In genomic region chr11:99120524-99121217, GRCm38 (mm10) we compare ENCODE assay signal across 8 mouse cellular contexts. TPM values are rescaled to one million over a fixed set of nuclear protein-coding genes. Genes with fewer than 3 reads are reported as not detected.
DNase-seq lines count a peak whose midpoint lies in the region; ATAC-seq and TF ChIP-seq lines count a peak whose summit lies in the region.

No protein-coding gene starts in this region.

- DNase-seq in cerebellum, postnatal 14 days: peak; percentile 42 to 50
- no peak for DNase-seq in cerebellum, adult 11 months
- DNase-seq in ES-E14 (ENCODE audit: low read depth, low spot score): no peak
- no peak for DNase-seq in ovary, postnatal 36 days (ENCODE audit: low spot score)
- no peak for DNase-seq in thymus, postnatal 0 days (ENCODE audit: low spot score)
- DNase-seq in Muller cell, postnatal 12 days (ENCODE audit: inconsistent ontology term): no peak

- H3K27me3 ChIP-seq in heart, embryonic 15.5 days: no peaks in the 10 kb centered on the region
- H3K27me3 ChIP-seq in limb, embryonic 15.5 days: no peaks in the 10 kb centered on the region

- H3K4me1 ChIP-seq in ES-E14 (ENCODE audit: control insufficient read depth in 2 of 2, insufficient read depth in 2 of 2, low read length in 2 of 2, poor library complexity in 1 of 2): peaks cover 3 to 7% of the 10 kb centered on the region in 2 experiments; a peak in 1 of 4 replicates
- peaks cover 18% of the 10 kb centered on the region; the same call in 1 of the 2 replicates for H3K4me1 ChIP-seq in heart, embryonic 15.5 days (replicated peaks)
- H3K4me1 ChIP-seq in limb, embryonic 15.5 days: peaks cover 40% of the 10 kb centered on the region

- H3K9me3 ChIP-seq in ES-E14 (ENCODE audit: control insufficient read depth, insufficient read depth, low read depth, low read length): no peaks in the 10 kb centered on the region
- H3K9me3 ChIP-seq in heart, embryonic 15.5 days (replicated peaks): no peaks in the 10 kb centered on the region
- H3K9me3 ChIP-seq in limb, embryonic 15.5 days: no peaks in the 10 kb centered on the region

- H3K4me2 ChIP-seq in heart, embryonic 15.5 days: no peak overlapping the region
- no peak overlapping the region for H3K4me2 ChIP-seq in limb, embryonic 15.5 days

- in situ Hi-C loops in ES-E14 (cut with MboI; ENCODE audit: low sequenced_read_pairs in 2 of 2, unreplicated experiment in 2 of 2): no loop called here

- no peak for ATAC-seq in heart, embryonic 15.5 days (replicated peaks; ENCODE audit: insufficient number of reproducible peaks, insufficient read depth, low FRiP score, low read depth)
- 0 out of 2 replicates have a peak, but pooled peaks have one; percentile 16 for ATAC-seq in limb, embryonic 15.5 days (ENCODE audit: insufficient number of reproducible peaks, low FRiP score, low TSS enrichment, low read depth)

- peak overlapping the region; percentile 1; the same call in 1 of the 2 replicates for H3K9ac ChIP-seq in ES-E14 (ENCODE audit: insufficient read depth, low read depth, low read length, poor library complexity, severe bottlenecking)
- H3K9ac ChIP-seq in heart, embryonic 15.5 days: no peak overlapping the region
- no peak overlapping the region for H3K9ac ChIP-seq in limb, embryonic 15.5 days

- H3K36me3 ChIP-seq in ES-E14 (ENCODE audit: control insufficient read depth, insufficient read depth, low read length, poor library complexity, severe bottlenecking): no peaks in the 10 kb centered on the region
- H3K36me3 ChIP-seq in heart, embryonic 15.5 days: no peaks in the 10 kb centered on the region
- no peaks in the 10 kb centered on the region for H3K36me3 ChIP-seq in limb, embryonic 15.5 days

- H3K4me3 ChIP-seq in ES-E14 (ENCODE audit: insufficient read depth in 1 of 2, low read depth in 1 of 2, low read length in 2 of 2, poor library complexity in 1 of 2, severe bottlenecking in 1 of 2): peak overlapping the region in 1 of 2 experiments; percentile 27; a peak in 2 of 4 replicates
- no peak overlapping the region for H3K4me3 ChIP-seq in heart, embryonic 15.5 days
- no peak overlapping the region for H3K4me3 ChIP-seq in limb, embryonic 15.5 days

- H3K27ac ChIP-seq in ES-E14 (ENCODE audit: insufficient read depth, low read depth, low read length, poor library complexity, severe bottlenecking): no peak overlapping the region
- H3K27ac ChIP-seq in heart, embryonic 15.5 days: peak overlapping the region; percentile 80
- peak overlapping the region; percentile 88 for H3K27ac ChIP-seq in limb, embryonic 15.5 days

- 50% methylated on average over 20 of the region's 20 CpGs for WGBS in heart, embryonic 15.5 days
- WGBS in limb, embryonic 15.5 days: 34% methylated on average over 20 of the region's 20 CpGs

TF ChIP-seq in ES-E14, 5 proteins besides CTCF, POLR2A, EP300 and RAD21:
- TF ChIP-seq ZNF384 (IDR thresholded peaks at IDR 0.05; ENCODE audit: low read depth, low read length) (no peak), ZC3H11A (IDR thresholded peaks at IDR 0.05; ENCODE audit: borderline replicate concordance, low read depth, low read length) (no peak), MAFK (IDR thresholded peaks at IDR 0.05; ENCODE audit: insufficient read depth, low read depth, low read length) (no peak), CHD2 (IDR thresholded peaks at IDR 0.05; ENCODE audit: low read depth, low read length) (no peak), HCFC1 (IDR thresholded peaks at IDR 0.05; ENCODE audit: borderline replicate concordance, insufficient read depth, low read length) (no peak)
TF ChIP-seq in ES-E14: peak in this region for 0.

RNA-seq across cellular contexts. Expression of gene Tns4, which starts 31.6 kb away (rescaled TPM):
- 1.1 and 1.2 TPM in 2 replicates for total RNA-seq in ES-E14 (2012; rRNA removed)
- polyA plus RNA-seq in heart, embryonic 15.5 days (2015; fragmentation: Nextera tagmentation; extraction: Ambion mirVana): 0.08 and 0.27 TPM in 2 replicates
- polyA plus RNA-seq in limb, embryonic 15.5 days (2015; fragmentation: Nextera tagmentation; extraction: Ambion mirVana): 1.9 and 2.1 TPM in 2 replicates
- polyA plus RNA-seq in thymus, postnatal 0 days (2015; fragmentation: Nextera tagmentation; extraction: Ambion mirVana): 1.4 and 1.7 TPM in 2 replicates

RNA-seq across cellular contexts. Expression of gene Ccr7, which starts 34.2 kb away (rescaled TPM):
- total RNA-seq in ES-E14 (2012; rRNA removed): 0.58 and 1.4 TPM in 2 replicates
- 0.34 and 0.67 TPM in 2 replicates for polyA plus RNA-seq in heart, embryonic 15.5 days (2015; fragmentation: Nextera tagmentation; extraction: Ambion mirVana)
- polyA plus RNA-seq in limb, embryonic 15.5 days (2015; fragmentation: Nextera tagmentation; extraction: Ambion mirVana): 0.38 and 0.48 TPM in 2 replicates
- polyA plus RNA-seq in thymus, postnatal 0 days (2015; fragmentation: Nextera tagmentation; extraction: Ambion mirVana): 36.2 and 37.4 TPM in 2 replicates

Comparison
In these comparisons a context has a peak if more than half of its experiments do, and no peak if none do; other contexts are left out.
1. DNase-seq: peak in cerebellum, postnatal 14 days (2 of 2); none in cerebellum, adult 11 months (single experiment), ES-E14 (single experiment), ovary, postnatal 36 days (single experiment), thymus, postnatal 0 days (single experiment) and Muller cell, postnatal 12 days (single experiment).
2. RNA of gene Ccr7, which starts 34.2 kb away (polyA plus RNA-seq): 36.2 to 37.4 TPM in thymus, postnatal 0 days; 0.38 to 0.48 TPM in limb, embryonic 15.5 days and 0.34 to 0.67 TPM in heart, embryonic 15.5 days; every median in the first group is over 10 times any median in the second.